Mouse (Mus musculus): ENCODE measurements around the gene Usp43. TPM values are rescaled to one million over a fixed set of nuclear protein-coding genes. Genes with fewer than 3 reads are reported as not detected.

Usp43 gene
- total and polyA plus RNA-seq, 3 experiments = not detected

GRCm38 (mm10) chr11:67808051-67808450, 113.9 kb downstream of the Usp43 start:
- H3K79me2 ChIP-seq (replicated peaks; ENCODE audit: control insufficient read depth, extremely low read depth, insufficient read depth, poor library complexity, severe bottlenecking) = no peaks in the 10 kb centered on the region
- H3K4me1 ChIP-seq (ENCODE audit: control insufficient read depth in 1 of 2, insufficient read depth in 2 of 2) = peaks cover 0 to 3% of the 10 kb centered on the region in 2 experiments; a peak in 2 of 4 replicates
- H3K36me3 ChIP-seq (replicated peaks in 1 of 2; ENCODE audit: control insufficient read depth in 1 of 2, insufficient read depth in 1 of 2, low read length in 1 of 2) = no peaks in the 10 kb centered on the region
- no peak overlapping the region for H3K4me3 ChIP-seq (replicated peaks in 1 of 3; ENCODE audit: low read depth in 2 of 3, low read length in 2 of 3, poor library complexity in 1 of 3)
- H3K9me3 ChIP-seq (replicated peaks; ENCODE audit: low read length) = peaks cover 2% of the 10 kb centered on the region
- dilution Hi-C loops (cut with MboI; ENCODE audit: extremely low pct_ligation_motif_present, extremely low pct_unique_long_range_greater_than_20kb, low sequenced_read_pairs) (no loop called here), in situ Hi-C loops (cut with MboI; ENCODE audit: low pct_ligation_motif_present, low pct_unique_long_range_greater_than_20kb, low sequenced_read_pairs) (no loop called here)
- no peak for DNase-seq (ENCODE audit: extremely low read depth)
- H3K9ac ChIP-seq (ENCODE audit: insufficient read depth, low read depth) = no peak overlapping the region
- TF ChIP-seq MAX (IDR thresholded peaks at IDR 0.05; ENCODE audit: low read length) (no peak), CTCF (conservative IDR thresholded peaks at IDR 0.05 in 1 of 2, IDR thresholded peaks at IDR 0.05 in 1 of 2; ENCODE audit: low read depth in 2 of 2, low read length in 2 of 2) (0 out of 4 replicates have a peak, but pooled peaks of 1 of the 2 experiments have one; percentile 19), NRF1 (IDR thresholded peaks at IDR 0.05; ENCODE audit: low read depth, low read length) (no peak)
- H3K27me3 ChIP-seq (replicated peaks) = peaks cover 19% of the 10 kb centered on the region
- no peak overlapping the region for H3K4me2 ChIP-seq (ENCODE audit: insufficient read depth, low read depth, poor library complexity, severe bottlenecking)
- no peak overlapping the region for H3K27ac ChIP-seq (ENCODE audit: insufficient read depth, low read depth)

GRCm38 (mm10) chr11:67806832-67807597, 114.9 kb downstream of the Usp43 start:
- no peaks in the 10 kb centered on the region for H3K79me2 ChIP-seq (replicated peaks; ENCODE audit: control insufficient read depth, extremely low read depth, insufficient read depth, poor library complexity, severe bottlenecking)
- no peak overlapping the region for H3K9ac ChIP-seq (ENCODE audit: insufficient read depth, low read depth)
- no peak overlapping the region for H3K4me2 ChIP-seq (ENCODE audit: insufficient read depth, low read depth, poor library complexity, severe bottlenecking)
- in situ Hi-C loops (cut with MboI; ENCODE audit: low pct_ligation_motif_present, low pct_unique_long_range_greater_than_20kb, low sequenced_read_pairs) = no loop called here
- H3K4me3 ChIP-seq (replicated peaks in 1 of 3; ENCODE audit: low read depth in 2 of 3, low read length in 2 of 3, poor library complexity in 1 of 3) = no peak overlapping the region
- H3K36me3 ChIP-seq (replicated peaks in 1 of 2; ENCODE audit: control insufficient read depth in 1 of 2, insufficient read depth in 1 of 2, low read length in 1 of 2) = no peaks in the 10 kb centered on the region
- H3K4me1 ChIP-seq (ENCODE audit: control insufficient read depth in 1 of 2, insufficient read depth in 2 of 2) = peaks cover 0 to 3% of the 10 kb centered on the region in 2 experiments; a peak in 2 of 4 replicates
- dilution Hi-C loops (cut with MboI; ENCODE audit: extremely low pct_ligation_motif_present, extremely low pct_unique_long_range_greater_than_20kb, low sequenced_read_pairs) = no loop called here
- TF ChIP-seq ZMIZ1 (IDR thresholded peaks at IDR 0.05; ENCODE audit: low read depth, low read length) = no peak
- no peak for TF ChIP-seq MEF2A (IDR thresholded peaks at IDR 0.05; ENCODE audit: borderline replicate concordance, low read depth, low read length)
- no peak for TF ChIP-seq PAX5 (IDR thresholded peaks at IDR 0.05; ENCODE audit: low read length)
- no peak for TF ChIP-seq GABPA (IDR thresholded peaks at IDR 0.05; ENCODE audit: insufficient replicate concordance, low read depth, low read length)
- TF ChIP-seq JUND (conservative IDR thresholded peaks at IDR 0.05; ENCODE audit: low read depth, low read length) = no peak
- no peak for TF ChIP-seq E2F4 (IDR thresholded peaks at IDR 0.05; ENCODE audit: insufficient replicate concordance, low read depth, low read length)
- TF ChIP-seq JUN (IDR thresholded peaks at IDR 0.05; ENCODE audit: insufficient read depth, low read depth, low read length) = no peak
- no peak for TF ChIP-seq MAZ (IDR thresholded peaks at IDR 0.05; ENCODE audit: low read depth, low read length)
- no peak for TF ChIP-seq CHD2 (IDR thresholded peaks at IDR 0.05; ENCODE audit: low read length)
- no peak for TF ChIP-seq MYC (IDR thresholded peaks at IDR 0.05; ENCODE audit: low read depth, low read length)
- no peak for TF ChIP-seq RAD21 (IDR thresholded peaks at IDR 0.05; ENCODE audit: low read depth, low read length)
- no peak for TF ChIP-seq CTCF (conservative IDR thresholded peaks at IDR 0.05 in 1 of 2, IDR thresholded peaks at IDR 0.05 in 1 of 2; ENCODE audit: low read depth in 2 of 2, low read length in 2 of 2)
- DNase-seq (ENCODE audit: extremely low read depth) = no peak
- no peak overlapping the region for H3K27ac ChIP-seq (ENCODE audit: insufficient read depth, low read depth)
- peaks cover 2% of the 10 kb centered on the region for H3K9me3 ChIP-seq (replicated peaks; ENCODE audit: low read length)
- peaks cover 20% of the 10 kb centered on the region for H3K27me3 ChIP-seq (replicated peaks)
